Mouse (Mus musculus): ENCODE data around the gene Papola.

- no peak for TF ChIP-seq CTCF (IDR thresholded peaks at IDR 0.05; ENCODE audit: extremely low read depth, insufficient read depth, insufficient read length, insufficient replicate concordance)
- no peak for TF ChIP-seq POLR2A (IDR thresholded peaks at IDR 0.05; ENCODE audit: low read depth, low read length)
Observed at GRCm38 (mm10) chr12:105785000-105785774, 693 bp downstream of the Papola start.
